ENCODE assay signal across 11 mouse cellular contexts in genomic region chr6:19282682-19283333, GRCm38 (mm10).
DNase-seq lines count a peak whose midpoint lies in the region; ATAC-seq and TF ChIP-seq lines count a peak whose summit lies in the region.
"Had no signal": no experiment of that assay in that cellular context is flagged by ENCODE, and none has a peak within 500 bp of the region (broad histone marks: within the 10 kb centered on the region; RNA-seq: fewer than 3 reads in every experiment).

No protein-coding gene starts in this region.

- no peaks in the 10 kb centered on the region for H3K4me1 ChIP-seq in heart, embryonic 10.5 days
- peaks cover 3% of the 10 kb centered on the region; the same call in 1 of the 2 replicates for H3K4me1 ChIP-seq in cerebellum, adult 2 months (ENCODE audit: control insufficient read depth, insufficient read depth, low read length)

- DNase-seq in heart, adult 18-20 months, result peak; percentile 1 to 11
- DNase-seq in heart, embryonic 10.5 days (ENCODE audit: low spot score), result no peak
- peak; percentile 81 to 97 for DNase-seq in cerebellum, adult 2 months
- DNase-seq in gonadal fat pad, adult 2 months (ENCODE audit: low read depth), result peak; percentile 16
- DNase-seq in left cerebral cortex, postnatal 25 days (ENCODE audit: low spot score in 2 of 2), result peak; percentile 28 to 66
- DNase-seq in kidney, adult 18-20 months, result no peak
- DNase-seq: lung, postnatal 10 days; thymus, adult 18-20 months had no signal

- no peaks in the 10 kb centered on the region for H3K36me3 ChIP-seq in heart, embryonic 10.5 days

- intact Hi-C loops in left cerebral cortex, postnatal 25 days (cut with DNase I), result no loop called here

- ATAC-seq in megakaryocyte progenitor cell, adult 5-6 weeks (replicated peaks; ENCODE audit: poor library complexity), result no peak
- ATAC-seq in activated CD4-positive, CD25-positive, alpha-beta regulatory T cell, adult 4 months, result no peak

- no peaks in the 10 kb centered on the region for H3K9me3 ChIP-seq in heart, embryonic 10.5 days

- no peak for TF ChIP-seq POLR2A in cerebellum, adult 2 months (IDR thresholded peaks at IDR 0.05; ENCODE audit: borderline replicate concordance, insufficient read depth, low read length)

- no peaks in the 10 kb centered on the region for H3K27me3 ChIP-seq in heart, embryonic 10.5 days (ENCODE audit: insufficient read depth, poor library complexity, severe bottlenecking)
- H3K27me3 ChIP-seq in cerebellum, adult 2 months (ENCODE audit: control insufficient read depth, insufficient read depth, low read length), result no peaks in the 10 kb centered on the region

- no peak overlapping the region for H3K4me3 ChIP-seq in heart, embryonic 10.5 days
- H3K4me3 ChIP-seq in cerebellum, adult 2 months (replicated peaks; ENCODE audit: insufficient read depth, low read depth, low read length), result no peak overlapping the region
- H3K4me3 ChIP-seq: erythroblast, embryonic 14.5 days had no signal

- 73% methylated on average over 4 of the region's 4 CpGs for WGBS in heart, embryonic 10.5 days
- 4% methylated on average over 4 of the region's 4 CpGs for WGBS in cerebellum, adult 2 months

- H3K27ac ChIP-seq in heart, embryonic 10.5 days, result no peak overlapping the region
- peak overlapping the region; percentile 58; the same call in 1 of the 2 replicates for H3K27ac ChIP-seq in cerebellum, adult 2 months (ENCODE audit: insufficient read depth, low read length)

- TF ChIP-seq CTCF in cerebellum, adult 2 months (IDR thresholded peaks at IDR 0.05; ENCODE audit: borderline replicate concordance, insufficient read depth, low read depth, low read length), result no peak

Comparison
In these comparisons a context has a peak if more than half of its experiments do, and no peak if none do; other contexts are left out.
1. DNase-seq: peak in heart, adult 18-20 months (2 of 2), cerebellum, adult 2 months (2 of 2), gonadal fat pad, adult 2 months (single experiment) and left cerebral cortex, postnatal 25 days (2 of 2); none in heart, embryonic 10.5 days (single experiment) and kidney, adult 18-20 months (single experiment).